Mouse (Mus musculus) bone marrow, adult 2 months (tissue): ENCODE results near the gene 2300002M23Rik. TPM values are rescaled to one million over a fixed set of nuclear protein-coding genes. Genes with fewer than 3 reads are reported as not detected.

ENCODE experiments used
- H3K27ac ChIP-seq: fragments of 200-500 bp; 2 replicates; pipeline ENCODE4 v1.5.1; 2012; ENCODE audit warnings: low read depth, mild to moderate bottlenecking, control low read depth, inconsistent platforms, low read length; ENCODE audit not compliant: control insufficient read depth, poor library complexity, insufficient read depth
- H3K4me1 ChIP-seq: fragments of 200-500 bp; 2 replicates; pipeline ENCODE4 v1.6.1; 2011; ENCODE audit warnings: low read length; ENCODE audit not compliant: control insufficient read depth, insufficient read depth
- H3K4me3 ChIP-seq: fragments of 200-500 bp; replicated peaks from 2 replicates; pipeline ENCODE3; 2011; ENCODE audit warnings: mild to moderate bottlenecking, low read depth, low read length, control low read depth; ENCODE audit not compliant: control insufficient read depth
- CTCF ChIP-seq: fragments of 200-500 bp; IDR thresholded peaks from 2 replicates; pipeline ENCODE4 v1.5.1; 2011; ENCODE audit warnings: low read length, control low read depth; ENCODE audit not compliant: control insufficient read depth, insufficient read depth
- POLR2A ChIP-seq: fragments of 200-500 bp; IDR thresholded peaks from 2 replicates; pipeline ENCODE4 v1.6.1; 2011; ENCODE audit warnings: low read depth, mild to moderate bottlenecking, control low read depth, low read length, borderline replicate concordance; ENCODE audit not compliant: control insufficient read depth
- WGBS: fragments of 180-500 bp; shearing (Covaris S2); methylation state at CpG from one replicate; pipeline ENCODE4 v1.1.7; 2018; 5-methylcytosine and 5-hydroxymethylcytosine counted together
- polyA plus RNA-seq: library from polyadenylated mRNA; stranded (reverse); fragments of >200 nt; gene quantifications from 2 replicates; pipeline ENCODE4 v1.2.4, GENCODE M21; 2011; ENCODE audit warnings: low replicate concordance; ENCODE audit not compliant: missing spikeins, insufficient read depth, insufficient read length

2300002M23Rik gene
- not detected in 2 replicates for polyA plus RNA-seq

DNA sequence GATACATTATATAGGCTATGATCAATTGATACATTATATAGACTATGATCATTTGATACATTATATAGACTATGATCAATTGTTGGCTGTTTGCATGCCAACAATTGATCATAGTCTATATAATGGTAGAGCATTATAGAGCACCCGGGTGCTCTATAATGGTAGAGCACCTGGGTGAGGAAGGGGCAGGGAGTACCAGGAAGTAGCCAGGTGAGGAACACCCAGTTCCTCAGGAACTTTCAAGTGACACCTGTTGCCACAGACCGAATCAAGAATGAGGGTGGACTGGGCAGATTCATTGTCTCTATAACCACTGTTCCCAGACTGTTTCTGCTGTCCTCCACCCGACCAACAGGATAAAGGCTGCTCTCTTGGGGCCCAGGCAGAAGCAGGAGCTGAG, at the start of gene 2300002M23Rik:
2300002M23Rik (plus strand) TSS at position 301 of the 400 bp plus-strand sequence.
- TF ChIP-seq POLR2A (no peak), CTCF (no peak)
- no peak within 1 kb of the TSS for H3K27ac ChIP-seq
- H3K4me3 ChIP-seq: no peak within 1 kb of the TSS
- H3K4me1 ChIP-seq: no peaks in the 10 kb centered on the region
- WGBS: 51% methylated on average over 3 of the region's 3 CpGs

DNA sequence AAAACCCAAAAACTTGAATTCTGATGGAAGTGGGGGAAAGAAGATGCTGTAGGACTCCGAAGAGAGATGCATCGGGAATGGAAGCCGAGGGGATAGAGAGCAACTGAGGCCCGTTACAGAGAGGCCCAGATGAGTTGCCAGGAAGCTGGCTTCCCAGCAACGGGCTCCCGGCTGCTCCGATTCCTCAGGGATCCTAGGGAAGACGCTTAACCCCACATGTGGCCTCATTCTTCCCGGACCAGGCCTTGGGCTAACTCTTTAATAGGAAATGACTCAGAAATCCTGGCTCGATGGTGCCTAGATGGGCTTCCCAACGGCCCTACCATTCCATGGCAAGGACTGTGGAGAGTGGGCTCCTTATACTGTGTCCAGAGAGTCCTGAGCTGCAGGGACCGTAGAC, 49.7 kb upstream of the 2300002M23Rik start:
- TF ChIP-seq POLR2A (no peak), CTCF (no peak)
- Histone ChIP-seq H3K4me3 (peak overlapping the region; percentile 77), H3K4me1 (no peaks in the 10 kb centered on the region), H3K27ac (no peak overlapping the region)
- WGBS: 14% methylated on average over 12 of the region's 12 CpGs

DNA sequence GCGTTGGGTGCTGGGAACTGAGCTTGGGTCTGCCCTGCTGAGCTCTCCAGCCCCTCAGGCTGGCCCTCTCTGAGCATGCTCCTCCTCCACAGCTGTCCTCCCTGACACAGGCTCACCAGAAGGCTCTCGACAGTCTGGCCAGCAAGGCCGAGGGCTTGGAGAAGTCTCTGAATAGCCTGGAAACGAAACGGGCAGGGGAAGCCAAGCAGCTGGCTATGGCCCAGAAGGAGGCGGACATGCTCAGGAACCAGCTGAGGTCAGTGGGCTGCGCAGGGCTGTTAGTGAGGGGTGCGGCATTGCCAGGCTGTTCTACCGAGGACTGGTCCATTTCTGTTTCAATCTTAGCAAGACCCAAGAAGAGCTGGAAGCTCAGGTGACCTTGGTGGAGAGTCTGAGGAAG, 42.9 kb upstream of the 2300002M23Rik start:
- 91% methylated on average over 9 of the region's 9 CpGs for WGBS
- Histone ChIP-seq H3K4me3 (no peak overlapping the region), H3K4me1 (no peaks in the 10 kb centered on the region), H3K27ac (no peak overlapping the region)
- TF ChIP-seq CTCF (no peak), POLR2A (no peak)

DNA sequence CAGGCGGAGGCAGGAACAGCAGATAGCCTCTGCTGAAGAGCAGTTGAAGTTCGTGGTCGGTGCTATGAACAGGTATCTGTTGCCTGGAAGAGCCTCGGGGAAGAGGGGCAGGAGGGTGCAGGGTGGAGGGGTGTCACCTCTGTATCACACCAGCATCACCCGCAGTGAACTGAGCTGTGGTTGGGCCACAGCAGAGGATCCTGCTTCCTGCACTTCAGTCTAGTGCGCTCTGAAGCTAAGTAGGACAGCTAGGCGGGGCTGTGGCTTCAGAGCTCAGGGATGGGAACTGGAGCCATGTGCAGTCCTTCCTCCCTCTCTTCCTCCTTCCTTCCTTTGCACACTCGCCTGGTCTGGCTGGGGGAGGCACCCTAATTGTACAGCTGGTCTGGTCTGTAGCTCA, 40.6 kb upstream of the 2300002M23Rik start:
- no peaks in the 10 kb centered on the region for H3K4me1 ChIP-seq
- 40% methylated on average over 8 of the region's 8 CpGs for WGBS
- H3K27ac ChIP-seq: no peak overlapping the region
- no peak for TF ChIP-seq POLR2A
- no peak for TF ChIP-seq CTCF
- no peak overlapping the region for H3K4me3 ChIP-seq

DNA sequence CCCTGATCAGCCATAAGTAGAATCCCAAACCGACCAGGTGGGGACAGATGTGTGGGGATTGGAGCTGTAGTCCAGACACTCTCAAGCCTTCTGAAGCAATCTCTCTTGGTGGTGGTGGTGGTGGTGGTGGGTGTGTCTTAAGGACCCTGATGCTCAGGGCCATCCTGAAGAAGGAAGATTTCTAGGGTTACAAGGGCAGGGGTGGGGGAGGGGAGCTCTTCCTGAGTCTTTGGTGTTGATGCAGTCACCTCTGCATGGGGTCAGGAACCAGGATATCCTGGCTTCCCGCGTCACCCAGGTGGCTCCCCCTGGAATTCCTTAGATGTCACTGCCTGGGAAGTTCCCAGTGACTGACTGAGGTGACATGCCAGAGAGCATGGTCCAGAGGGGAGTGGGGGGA, 34.9 kb upstream of the 2300002M23Rik start:
- Histone ChIP-seq H3K4me1 (no peaks in the 10 kb centered on the region), H3K27ac (no peak overlapping the region), H3K4me3 (no peak overlapping the region)
- no peak for TF ChIP-seq CTCF
- TF ChIP-seq POLR2A: no peak
- WGBS: 16% methylated on average over 3 of the region's 3 CpGs

DNA sequence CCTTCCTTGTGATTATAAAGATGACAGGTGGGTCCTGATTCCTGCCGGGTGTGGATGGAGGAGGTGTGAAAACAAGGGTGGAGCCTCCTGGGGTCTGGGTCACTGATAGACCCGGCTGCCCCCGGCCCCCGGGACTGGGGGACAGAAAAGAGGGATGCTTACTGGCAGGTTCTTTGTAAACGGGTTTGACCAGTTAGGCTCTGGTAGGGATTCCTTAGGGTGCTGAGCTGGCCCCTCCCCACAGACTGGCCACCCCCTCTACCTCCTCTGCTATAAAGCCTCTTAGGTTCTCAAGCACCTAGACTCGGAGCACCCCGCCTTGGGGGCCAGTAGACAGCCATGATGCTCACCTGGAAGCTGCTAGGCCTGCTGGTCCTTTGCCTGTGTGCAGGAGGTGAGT, 34.3 kb upstream of the 2300002M23Rik start, which contains the start of gene Psors1c2:
Psors1c2 (plus strand) TSS at position 301 of the 400 bp plus-strand sequence.
- no peak within 1 kb of the TSS for H3K27ac ChIP-seq
- WGBS: 26% methylated on average over 7 of the region's 7 CpGs
- TF ChIP-seq CTCF (no peak), POLR2A (no peak)
- H3K4me3 ChIP-seq: no peak within 1 kb of the TSS
- H3K4me1 ChIP-seq: no peaks in the 10 kb centered on the region

DNA sequence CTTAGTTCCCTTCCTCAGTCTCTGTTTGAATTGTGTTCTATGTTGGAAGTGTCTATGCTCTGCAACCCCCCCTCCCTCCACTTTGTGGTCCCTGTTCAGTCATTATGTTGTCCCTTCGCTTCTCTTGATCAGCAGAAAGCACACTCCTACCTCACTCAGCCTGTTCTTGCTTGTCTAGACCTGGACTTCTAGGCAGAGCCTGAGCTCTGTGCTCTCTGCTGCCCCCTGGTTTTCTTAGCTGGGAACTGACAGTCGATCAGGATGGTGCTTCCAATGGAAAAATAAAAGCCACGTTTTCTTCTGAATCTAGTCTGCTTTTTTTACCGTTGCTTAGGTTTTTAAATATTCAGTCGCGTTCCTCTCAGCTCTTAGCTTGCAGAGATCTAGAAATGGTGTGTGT, 32.9 kb upstream of the 2300002M23Rik start:
- H3K4me3 ChIP-seq: no peak overlapping the region
- peak; percentile 88 for TF ChIP-seq CTCF
- no peak for TF ChIP-seq POLR2A
- WGBS: 7% methylated on average over 6 of the region's 6 CpGs

DNA sequence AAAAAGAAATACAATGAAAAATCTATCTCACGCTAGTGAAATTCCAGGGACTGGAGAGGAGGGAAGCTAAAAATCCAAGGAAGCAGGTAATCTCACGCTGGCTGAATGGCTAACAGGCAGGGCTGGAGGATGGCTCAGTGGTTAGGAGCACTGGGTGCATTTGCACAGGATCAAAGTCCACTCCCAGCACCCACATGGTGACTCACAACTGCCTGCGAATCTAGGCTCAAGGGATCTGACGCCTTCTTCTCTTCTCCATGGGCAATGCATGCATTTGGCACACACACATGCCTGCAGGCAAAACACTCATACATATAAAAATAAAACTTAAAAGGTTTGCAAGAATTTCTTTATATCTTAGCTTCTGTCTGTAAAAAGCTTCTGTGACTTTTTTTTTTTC, 29.8 kb upstream of the 2300002M23Rik start:
- Histone ChIP-seq H3K4me3 (no peak overlapping the region), H3K4me1 (no peaks in the 10 kb centered on the region), H3K27ac (no peak overlapping the region)
- no peak for TF ChIP-seq CTCF
- TF ChIP-seq POLR2A: no peak
- WGBS: 73% methylated on average over 4 of the region's 4 CpGs

More for the DNA sequence above, 32.9 kb upstream of the 2300002M23Rik start:
- no peaks in the 10 kb centered on the region for H3K4me1 ChIP-seq
- H3K27ac ChIP-seq: no peak overlapping the region

DNA sequence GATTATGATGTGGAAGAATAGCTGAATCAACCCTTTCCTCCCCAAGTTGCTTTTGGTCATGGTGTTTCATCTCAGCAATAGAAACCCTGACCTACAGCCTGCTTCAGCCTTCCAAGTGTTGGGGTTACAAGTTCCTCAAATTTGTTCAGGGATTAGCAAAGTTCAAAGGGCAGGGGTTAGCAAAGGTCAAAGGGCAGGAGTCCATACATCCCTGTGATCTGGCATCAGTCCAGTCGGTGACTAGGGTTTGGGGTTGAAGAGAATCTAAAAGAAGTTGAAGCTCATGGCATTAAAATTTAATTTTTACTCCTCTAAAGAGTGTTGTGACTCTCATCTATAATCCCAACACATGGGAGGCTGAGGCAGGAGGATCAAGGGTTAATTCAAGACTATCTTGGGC, 28.8 kb upstream of the 2300002M23Rik start:
- no peak overlapping the region for H3K4me3 ChIP-seq
- 78% methylated on average over 1 of the region's 1 CpGs for WGBS
- H3K27ac ChIP-seq: no peak overlapping the region
- H3K4me1 ChIP-seq: no peaks in the 10 kb centered on the region
- TF ChIP-seq POLR2A: no peak
- TF ChIP-seq CTCF: no peak
